Mouse (Mus musculus): ENCODE results near the gene Hipk1. TPM values are rescaled to one million over a fixed set of nuclear protein-coding genes. Genes with fewer than 3 reads are reported as not detected.
A peak's percentile ranks its signal among the peaks of the same experiment; 100 is the strongest.

Gene Hipk1
- polyA plus RNA-seq, 2 experiments = 16.6 to 27.3 TPM

DNA sequence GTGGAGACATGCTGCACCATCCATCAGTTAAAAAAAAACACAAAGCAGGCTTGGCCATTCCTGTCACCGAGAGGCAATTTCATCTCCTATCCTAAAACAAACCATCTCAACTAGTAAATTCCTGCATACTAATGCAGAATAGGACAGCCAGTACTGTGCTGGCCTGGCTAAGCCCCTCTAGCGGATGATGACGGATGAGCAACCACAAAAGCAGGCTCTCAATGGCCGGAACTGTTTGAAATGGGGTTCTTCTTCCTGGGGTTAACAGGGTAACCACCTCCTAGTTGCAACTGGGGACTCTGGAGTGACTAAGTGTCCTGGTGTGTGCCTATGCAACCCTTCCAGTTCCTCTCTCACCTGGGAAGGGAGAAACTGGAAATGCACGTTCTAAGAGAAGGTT lies 51.0 kb downstream of the Hipk1 start:
- Histone ChIP-seq H3K27me3 (ENCODE audit: control insufficient read depth, insufficient read depth, low read length) (no peaks in the 10 kb centered on the region), H3K9ac (ENCODE audit: low read depth, low read length, severe bottlenecking) (no peak overlapping the region), H3K9me3 (ENCODE audit: control insufficient read depth, low read length) (no peaks in the 10 kb centered on the region), H3K27ac (replicated peaks; ENCODE audit: low read depth, low read length) (no peak overlapping the region), H3K4me2 (replicated peaks; ENCODE audit: low read depth, low read length, severe bottlenecking) (no peak overlapping the region), H3K4me1 (ENCODE audit: control insufficient read depth, insufficient read depth, low read length) (peaks cover 26% of the 10 kb centered on the region), H3K36me3 (ENCODE audit: control insufficient read depth, insufficient read depth, low read length) (peaks cover 34% of the 10 kb centered on the region), H3K4me3 (replicated peaks; ENCODE audit: low read length) (no peak overlapping the region)
- WGBS = 41% methylated on average over 5 of the region's 5 CpGs
- TF ChIP-seq POLR2A (IDR thresholded peaks at IDR 0.05; ENCODE audit: borderline replicate concordance, extremely low read depth, insufficient read depth, insufficient read length) = no peak
- ATAC-seq (ENCODE audit: low FRiP score, low read depth) (no peak), DNase-seq (ENCODE audit: low spot score) (no peak)

- Histone ChIP-seq H3K4me3 (replicated peaks; ENCODE audit: low read length) (peak within 1 kb of the TSS; percentile 49), H3K36me3 (ENCODE audit: control insufficient read depth, insufficient read depth, low read length) (peaks cover 24% of the 10 kb centered on the region), H3K4me2 (replicated peaks; ENCODE audit: low read depth, low read length, severe bottlenecking) (peak within 1 kb of the TSS; percentile 74), H3K4me1 (ENCODE audit: control insufficient read depth, insufficient read depth, low read length) (peaks cover 36% of the 10 kb centered on the region), H3K27ac (replicated peaks; ENCODE audit: low read depth, low read length) (peak within 1 kb of the TSS; percentile 94), H3K27me3 (ENCODE audit: control insufficient read depth, insufficient read depth, low read length) (no peaks in the 10 kb centered on the region), H3K9me3 (ENCODE audit: control insufficient read depth, low read length) (no peaks in the 10 kb centered on the region), H3K9ac (ENCODE audit: low read depth, low read length, severe bottlenecking) (peak within 1 kb of the TSS; percentile 59)
- 96% methylated on average over 1 of the region's 1 CpGs for WGBS
- no peak for DNase-seq (ENCODE audit: low spot score)
- no peak for TF ChIP-seq POLR2A (IDR thresholded peaks at IDR 0.05; ENCODE audit: borderline replicate concordance, extremely low read depth, insufficient read depth, insufficient read length)
- no peak for ATAC-seq (ENCODE audit: low FRiP score, low read depth)
These were observed 52.0 kb downstream of the Hipk1 start, which contains the start of gene Gm10964 for GRCm38 (mm10) chr3:103739329-103739728. TSS of gene Gm10964 (plus strand) at chr3:103739366.

GRCm38 (mm10) chr3:103737778-103738571 lies 53.4 kb downstream of the Hipk1 start, which contains the start of gene Olfml3:
TSS of gene Olfml3 (minus strand) at chr3:103738001.
- WGBS = 2% methylated on average over 18 of the region's 18 CpGs
- DNase-seq (ENCODE audit: low spot score) = peak; percentile 95
- peak; percentile 63; the same call in 1 of the 2 replicates for TF ChIP-seq POLR2A (IDR thresholded peaks at IDR 0.05; ENCODE audit: borderline replicate concordance, extremely low read depth, insufficient read depth, insufficient read length)
- H3K27me3 ChIP-seq (ENCODE audit: control insufficient read depth, insufficient read depth, low read length) = no peaks in the 10 kb centered on the region
- H3K36me3 ChIP-seq (ENCODE audit: control insufficient read depth, insufficient read depth, low read length) = peaks cover 14% of the 10 kb centered on the region
- H3K4me1 ChIP-seq (ENCODE audit: control insufficient read depth, insufficient read depth, low read length) = peaks cover 50% of the 10 kb centered on the region
- H3K4me3 ChIP-seq (replicated peaks; ENCODE audit: low read length) = peak within 1 kb of the TSS; percentile 49
- H3K9ac ChIP-seq (ENCODE audit: low read depth, low read length, severe bottlenecking) = peak within 1 kb of the TSS; percentile 59
- H3K27ac ChIP-seq (replicated peaks; ENCODE audit: low read depth, low read length) = peak within 1 kb of the TSS; percentile 94
- H3K9me3 ChIP-seq (ENCODE audit: control insufficient read depth, low read length) = no peaks in the 10 kb centered on the region
- peak; percentile 90 for ATAC-seq (ENCODE audit: low FRiP score, low read depth)
- peak within 1 kb of the TSS; percentile 74 for H3K4me2 ChIP-seq (replicated peaks; ENCODE audit: low read depth, low read length, severe bottlenecking)

DNA sequence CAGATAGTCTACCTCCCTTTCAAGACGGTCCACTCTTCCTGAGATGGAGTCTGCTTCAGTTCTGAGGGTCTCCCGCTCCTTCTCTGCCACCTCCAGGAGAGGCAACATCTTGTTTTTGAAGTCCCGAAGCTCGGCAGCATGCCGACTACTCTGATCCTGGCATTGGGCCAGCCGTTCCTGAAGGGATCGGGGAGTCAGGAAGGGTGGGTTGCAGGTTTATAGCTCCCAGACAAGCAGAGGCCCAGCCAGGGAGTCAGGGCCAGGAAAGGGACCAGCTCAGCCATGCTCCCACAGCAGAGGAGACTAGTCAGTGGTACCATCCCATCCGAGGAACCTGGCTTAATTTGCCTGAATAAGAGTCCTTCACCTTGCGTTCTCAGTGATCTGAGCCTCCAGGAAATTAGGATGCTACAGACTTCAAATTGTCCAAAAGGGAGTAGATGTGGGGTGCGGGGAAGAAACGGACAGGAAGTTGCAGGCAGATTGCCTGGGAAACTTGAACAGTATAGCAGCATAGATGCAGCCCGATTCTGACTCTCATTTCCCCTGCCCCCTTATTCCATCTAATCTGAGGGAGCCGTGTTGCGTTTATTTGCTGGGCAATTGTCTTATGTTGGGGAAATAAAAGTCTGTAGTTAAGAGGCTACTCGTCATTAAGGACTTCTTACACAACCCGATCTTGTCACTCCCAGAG lies 54.2 kb downstream of the Hipk1 start:
- no peaks in the 10 kb centered on the region for H3K27me3 ChIP-seq (ENCODE audit: control insufficient read depth, insufficient read depth, low read length)
- 11% methylated on average over 16 of the region's 16 CpGs for WGBS
- no peak for TF ChIP-seq POLR2A (IDR thresholded peaks at IDR 0.05; ENCODE audit: borderline replicate concordance, extremely low read depth, insufficient read depth, insufficient read length)
- peak overlapping the region; percentile 74 for H3K4me2 ChIP-seq (replicated peaks; ENCODE audit: low read depth, low read length, severe bottlenecking)
- no peak for ATAC-seq (ENCODE audit: low FRiP score, low read depth)
- H3K4me1 ChIP-seq (ENCODE audit: control insufficient read depth, insufficient read depth, low read length) = peaks cover 54% of the 10 kb centered on the region
- peak overlapping the region; percentile 49 for H3K4me3 ChIP-seq (replicated peaks; ENCODE audit: low read length)
- H3K9ac ChIP-seq (ENCODE audit: low read depth, low read length, severe bottlenecking) = peak overlapping the region; percentile 59
- H3K27ac ChIP-seq (replicated peaks; ENCODE audit: low read depth, low read length) = peak overlapping the region; percentile 94
- H3K36me3 ChIP-seq (ENCODE audit: control insufficient read depth, insufficient read depth, low read length) = peaks cover 12% of the 10 kb centered on the region
- no peaks in the 10 kb centered on the region for H3K9me3 ChIP-seq (ENCODE audit: control insufficient read depth, low read length)
- DNase-seq (ENCODE audit: low spot score) = peak; percentile 65
